Mouse (Mus musculus) kidney, adult 18-20 months (tissue): ENCODE results near the gene Asdurf.
"Not testable (repeated sequence)": the region's sequence is repeated elsewhere in the genome, so short reads cannot be mapped to it uniquely, and the experiment has no call there.

ENCODE experiments used
- DNase-seq: peaks from one replicate; pipeline ENCODE4 v3.0.0; 2021

Gene Asdurf

GRCm38 (mm10) chr1:53352327-53353261, at the start of gene Asdurf, which contains the start of the genes Gm28551 and Asnsd1:
Asdurf (minus strand) TSS chr1:53352619.
Gm28551 (minus strand) TSS chr1:53352667.
Asnsd1 (minus strand) TSS chr1:53352752.
- peak; percentile 97 for DNase-seq

- DNase-seq: not testable (repeated sequence)
These were observed 41.7 kb upstream of the Asdurf start for GRCm38 (mm10) chr1:53393936-53394760.

GRCm38 (mm10) chr1:53388762-53389161, 36.3 kb upstream of the Asdurf start:
- DNase-seq: no peak

GRCm38 (mm10) chr1:53384085-53384688, 31.8 kb upstream of the Asdurf start:
- no peak for DNase-seq

GRCm38 (mm10) chr1:53377731-53378130, 25.3 kb upstream of the Asdurf start:
- DNase-seq: no peak

- not testable (repeated sequence) for DNase-seq
These were observed 23.5 kb upstream of the Asdurf start for GRCm38 (mm10) chr1:53375965-53376364.

GRCm38 (mm10) chr1:53358988-53359387, 6.6 kb upstream of the Asdurf start:
- DNase-seq: no peak

GRCm38 (mm10) chr1:53341071-53341470, 11.3 kb downstream of the Asdurf start:
- DNase-seq: no peak

- DNase-seq: not testable (repeated sequence)
These were observed 15.0 kb downstream of the Asdurf start for GRCm38 (mm10) chr1:53337403-53337802.

GRCm38 (mm10) chr1:53335465-53335864, 17.0 kb downstream of the Asdurf start:
- no peak for DNase-seq

- not testable (repeated sequence) for DNase-seq
These were observed 18.9 kb downstream of the Asdurf start for GRCm38 (mm10) chr1:53333527-53333926.

GRCm38 (mm10) chr1:53324827-53325494, 27.5 kb downstream of the Asdurf start:
- no peak for DNase-seq

- no peak for DNase-seq
These were observed 28.1 kb downstream of the Asdurf start for GRCm38 (mm10) chr1:53324277-53324676.

- DNase-seq: no peak
These were observed 29.2 kb downstream of the Asdurf start for GRCm38 (mm10) chr1:53323254-53323653.

- DNase-seq: no peak
These were observed 30.6 kb downstream of the Asdurf start for GRCm38 (mm10) chr1:53321662-53322344.

GRCm38 (mm10) chr1:53312989-53313967, 39.1 kb downstream of the Asdurf start, which contains the start of gene Osgepl1:
Osgepl1 (plus strand) TSS chr1:53313624.
- DNase-seq: peak; percentile 89

GRCm38 (mm10) chr1:53300506-53300905, 51.9 kb downstream of the Asdurf start:
- DNase-seq: no peak
